Mouse (Mus musculus) MEL (cell line): ENCODE measurements around the gene Lmo4. TPM values are rescaled to one million over a fixed set of nuclear protein-coding genes. Genes with fewer than 3 reads are reported as not detected.
A peak's percentile ranks its signal among the peaks of the same experiment; 100 is the strongest.

Experiments used
- DNase-seq: peaks from one replicate; pipeline ENCODE4 v3.0.0; 2011; ENCODE audit warnings: low read depth, low spot score
- H3K27ac ChIP-seq: 2 replicates; pipeline ENCODE4 v1.5.1; 2012; ENCODE audit warnings: low read depth, mild to moderate bottlenecking, control low read depth, low read length, moderate library complexity; ENCODE audit not compliant: control insufficient read depth
- H3K27me3 ChIP-seq, 2 experiments: fragments of 150-350 bp in 1 of 2; sonication (generic) in 1 of 2; 2 replicates each; pipeline ENCODE4 v1.6.1; 2012; ENCODE audit warnings: low read length in 2 of 2, mild to moderate bottlenecking in 2 of 2, improper control_type of control experiment in 1 of 2, moderate library complexity in 1 of 2; ENCODE audit not compliant: insufficient read depth in 2 of 2, control insufficient read depth in 1 of 2
- H3K36me3 ChIP-seq, 2 experiments: 2 replicates each; pipeline ENCODE4 v1.6.1; 2012 to 2014; ENCODE audit warnings: low read length in 2 of 2, improper control_type of control experiment in 1 of 2, inconsistent platforms in 1 of 2, mild to moderate bottlenecking in 1 of 2; ENCODE audit not compliant: insufficient read depth in 2 of 2, control insufficient read depth in 1 of 2
- H3K4me1 ChIP-seq, 2 experiments: fragments of 150-350 bp in 1 of 2; sonication (generic) in 1 of 2; 2 replicates each; pipeline ENCODE4 v1.6.1; 2012; ENCODE audit warnings: low read length in 2 of 2, improper control_type of control experiment in 1 of 2, mild to moderate bottlenecking in 1 of 2; ENCODE audit not compliant: insufficient read depth in 2 of 2, control insufficient read depth in 1 of 2
- H3K4me3 ChIP-seq, 2 experiments: fragments of 150-350 bp in 1 of 2; sonication (generic) in 1 of 2; 2 replicates each; pipeline ENCODE4 v1.5.1; 2012; ENCODE audit warnings: low read depth in 2 of 2, low read length in 2 of 2, mild to moderate bottlenecking in 2 of 2, moderate library complexity in 2 of 2, control low read depth in 1 of 2, improper control_type of control experiment in 1 of 2; ENCODE audit not compliant: control insufficient read depth in 1 of 2, insufficient read depth in 1 of 2
- H3K79me2 ChIP-seq: 2 replicates; pipeline ENCODE4 v1.6.1; 2012; ENCODE audit warnings: mild to moderate bottlenecking, low read length, moderate library complexity; ENCODE audit not compliant: control insufficient read depth, poor library complexity, insufficient read depth
- H3K9ac ChIP-seq: 2 replicates; pipeline ENCODE4 v1.6.1; 2012; ENCODE audit warnings: low read depth, mild to moderate bottlenecking, control low read depth, low read length, moderate library complexity; ENCODE audit not compliant: control insufficient read depth, poor library complexity, severe bottlenecking
- H3K9me3 ChIP-seq: fragments of 150-350 bp; sonication (generic); replicated peaks from 2 replicates; pipeline ENCODE4 v1.6.1; 2012; ENCODE audit warnings: mild to moderate bottlenecking, low read length, improper control_type of control experiment, moderate library complexity; ENCODE audit not compliant: insufficient read depth
- CHD2 ChIP-seq: IDR thresholded peaks from 2 replicates; pipeline ENCODE4 v1.6.1; 2011; ENCODE audit warnings: low read length, improper control_type of control experiment
- CTCF ChIP-seq, 3 experiments: IDR thresholded peaks in 2 of 3; conservative IDR thresholded peaks in 1 of 3; 2 replicates each; pipeline ENCODE4 v1.5.1; 2011 to 2012; ENCODE audit warnings: low read length in 3 of 3, low read depth in 2 of 3, mild to moderate bottlenecking in 2 of 3, improper control_type of control experiment in 1 of 3, inconsistent platforms in 1 of 3, mixed read lengths in 1 of 3, moderate library complexity in 1 of 3; ENCODE audit not compliant: control insufficient read depth in 1 of 3, insufficient read depth in 1 of 3, poor library complexity in 1 of 3, severe bottlenecking in 1 of 3
- E2F4 ChIP-seq: IDR thresholded peaks from 2 replicates; pipeline ENCODE4 v1.6.1; 2011; ENCODE audit warnings: low read depth, low read length, improper control_type of control experiment, borderline replicate concordance
- EP300 ChIP-seq, 2 experiments: IDR thresholded peaks; 2 replicates each; pipeline ENCODE4 v1.6.1; 2011; ENCODE audit warnings: improper control_type of control experiment in 2 of 2, low read length in 2 of 2, low read depth in 1 of 2, mild to moderate bottlenecking in 1 of 2
- ETS1 ChIP-seq: IDR thresholded peaks from 2 replicates; pipeline ENCODE4 v1.6.1; 2012; ENCODE audit warnings: low read depth, mild to moderate bottlenecking, inconsistent platforms, low read length, improper control_type of control experiment, moderate library complexity
- MAFK ChIP-seq: IDR thresholded peaks from 2 replicates; pipeline ENCODE4 v1.6.1; 2011; ENCODE audit warnings: low read depth, mild to moderate bottlenecking, low read length, improper control_type of control experiment, borderline replicate concordance
- MAX ChIP-seq: IDR thresholded peaks from 2 replicates; pipeline ENCODE4 v1.6.1; 2011; ENCODE audit warnings: low read length, improper control_type of control experiment
- MAZ ChIP-seq: IDR thresholded peaks from 2 replicates; pipeline ENCODE4 v1.6.1; 2012; ENCODE audit warnings: low read depth, mild to moderate bottlenecking, inconsistent platforms, low read length, improper control_type of control experiment
- MEF2A ChIP-seq: IDR thresholded peaks from 2 replicates; pipeline ENCODE4 v1.6.1; 2014; ENCODE audit warnings: low read depth, mild to moderate bottlenecking, inconsistent platforms, low read length, improper control_type of control experiment; ENCODE audit not compliant: poor library complexity, insufficient replicate concordance, severe bottlenecking; ENCODE audit errors: extremely low read depth
- MXI1 ChIP-seq: IDR thresholded peaks from 2 replicates; pipeline ENCODE4 v1.6.1; 2011; ENCODE audit warnings: mild to moderate bottlenecking, low read depth, low read length, improper control_type of control experiment
- MYB ChIP-seq: IDR thresholded peaks from 2 replicates; pipeline ENCODE4 v1.6.1; 2011; ENCODE audit warnings: mild to moderate bottlenecking, low read depth, low read length, improper control_type of control experiment
- NRF1 ChIP-seq: IDR thresholded peaks from 2 replicates; pipeline ENCODE4 v1.6.1; 2014; ENCODE audit warnings: low read depth, mild to moderate bottlenecking, inconsistent platforms, low read length, improper control_type of control experiment, moderate library complexity; ENCODE audit not compliant: poor library complexity, insufficient read depth, severe bottlenecking
- POLR2A ChIP-seq, 2 experiments: IDR thresholded peaks; 2 replicates each; pipeline ENCODE4 v1.6.1; 2011 to 2012; ENCODE audit warnings: low read length in 2 of 2, mild to moderate bottlenecking in 2 of 2, control low read depth in 1 of 2, improper control_type of control experiment in 1 of 2, low read depth in 1 of 2, moderate library complexity in 1 of 2; ENCODE audit not compliant: control insufficient read depth in 1 of 2, insufficient read depth in 1 of 2, poor library complexity in 1 of 2
- POLR2AphosphoS5 ChIP-seq: IDR thresholded peaks from 2 replicates; pipeline ENCODE4 v1.6.1; 2012; ENCODE audit warnings: low read depth, borderline replicate concordance, mild to moderate bottlenecking, inconsistent platforms, low read length, moderate library complexity, mixed read lengths
- RCOR1 ChIP-seq: IDR thresholded peaks from 2 replicates; pipeline ENCODE4 v1.6.1; 2012; ENCODE audit warnings: low read depth, mild to moderate bottlenecking, inconsistent platforms, low read length, improper control_type of control experiment
- SIN3A ChIP-seq: IDR thresholded peaks from 2 replicates; pipeline ENCODE4 v1.6.1; 2012; ENCODE audit warnings: low read length, improper control_type of control experiment, inconsistent platforms
- TAL1 ChIP-seq: IDR thresholded peaks from 2 replicates; pipeline ENCODE4 v1.6.1; 2012; ENCODE audit warnings: mild to moderate bottlenecking, inconsistent platforms, low read length, moderate library complexity, mixed read lengths
- TBP ChIP-seq: IDR thresholded peaks from 2 replicates; pipeline ENCODE4 v1.8.0; 2011; ENCODE audit warnings: low read depth, low read length, improper control_type of control experiment
- TCF12 ChIP-seq: IDR thresholded peaks from 2 replicates; pipeline ENCODE4 v1.6.1; 2014; ENCODE audit warnings: low read depth, mild to moderate bottlenecking, inconsistent platforms, low read length, improper control_type of control experiment, moderate library complexity
- ZC3H11A ChIP-seq: IDR thresholded peaks from 2 replicates; pipeline ENCODE4 v1.6.1; 2012; ENCODE audit warnings: low read depth, mild to moderate bottlenecking, inconsistent platforms, low read length, improper control_type of control experiment
- ZNF384 ChIP-seq: IDR thresholded peaks from 2 replicates; pipeline ENCODE4 v1.6.1; 2012; ENCODE audit warnings: low read depth, mild to moderate bottlenecking, inconsistent platforms, low read length, improper control_type of control experiment
- polyA plus RNA-seq, 2 experiments: library from polyadenylated mRNA; stranded (reverse) in 1 of 2; unstranded in 1 of 2; fragments of >175 nt in 1 of 2; fragments of >200 nt in 1 of 2; gene quantifications; 2 replicates each; pipeline versions ENCODE4 v1.2.1 to v1.2.4; 2012; ENCODE audit warnings: low replicate concordance in 2 of 2, low read depth in 1 of 2; ENCODE audit not compliant: insufficient read length in 2 of 2, insufficient read depth in 1 of 2, missing spikeins in 1 of 2
- total RNA-seq: library from RNA; depleted of rRNA; stranded (reverse); fragments of 300-350 nt; gene quantifications from 2 replicates; pipeline ENCODE4 v1.2.3, GENCODE M21; 2012

Gene Lmo4
- total and polyA plus RNA-seq, 3 experiments, result 13.7 to 29.3 TPM; not detected in 1

GRCm38 (mm10) chr3:144201794-144202573 is 3.0 kb downstream of the Lmo4 start:
- Histone ChIP-seq H3K27ac (peak overlapping the region; percentile 51), H3K9ac (peak overlapping the region; percentile 66), H3K36me3 (peaks cover 1 to 18% of the 10 kb centered on the region in 2 experiments), H3K9me3 (no peaks in the 10 kb centered on the region), H3K4me1 (peaks cover 5 to 19% of the 10 kb centered on the region in 2 experiments), H3K4me3 (peak overlapping the region; percentile 87 to 96), H3K27me3 (no peaks in the 10 kb centered on the region), H3K79me2 (peaks cover 24% of the 10 kb centered on the region)
- DNase-seq, result peak; percentile 85
- TF ChIP-seq EP300 (IDR thresholded peaks at IDR 0.05; ENCODE audit: low read depth in 1 of 2, low read length in 2 of 2) (no peak), MXI1 (peak; percentile 41; the same call in 1 of the 2 replicates), MAX (peak; percentile 37; the same call in 1 of the 2 replicates), TCF12 (no peak; the same call in 1 of the 2 replicates), SIN3A (peak; percentile 74), MEF2A (no peak), TBP (peak; percentile 68; the same call in 1 of the 2 replicates), NRF1 (no peak), TAL1 (no peak), POLR2AphosphoS5 (no peak), CTCF (IDR thresholded peaks at IDR 0.05 in 2 of 3, conservative IDR thresholded peaks at IDR 0.05 in 1 of 3; ENCODE audit: control insufficient read depth in 1 of 3, insufficient read depth in 1 of 3, low read depth in 2 of 3, low read length in 3 of 3, poor library complexity in 1 of 3, severe bottlenecking in 1 of 3) (no peak), MAZ (peak; percentile 2; the same call in 1 of the 2 replicates), E2F4 (0 out of 2 replicates have a peak, but pooled peaks have one; percentile 30), POLR2A (IDR thresholded peaks at IDR 0.05; ENCODE audit: control insufficient read depth in 1 of 2, insufficient read depth in 1 of 2, low read depth in 1 of 2, low read length in 2 of 2, poor library complexity in 1 of 2) (peak in 1 of 2 experiments; percentile 23; a peak in 2 of 4 replicates), MYB (no peak)

GRCm38 (mm10) chr3:144185327-144186152 is 19.5 kb downstream of the Lmo4 start:
- Histone ChIP-seq H3K27ac (no peak overlapping the region), H3K4me3 (no peak overlapping the region), H3K27me3 (no peaks in the 10 kb centered on the region), H3K36me3 (peaks cover 0 to 2% of the 10 kb centered on the region in 2 experiments; a peak in 1 of 4 replicates), H3K79me2 (no peaks in the 10 kb centered on the region), H3K4me1 (no peaks in the 10 kb centered on the region), H3K9ac (no peak overlapping the region), H3K9me3 (no peaks in the 10 kb centered on the region)
- DNase-seq, result no peak
- TF ChIP-seq ZNF384 (no peak), ZC3H11A (no peak), RCOR1 (no peak), ETS1 (no peak), CHD2 (no peak), MAFK (no peak), MYB (no peak)
